Mouse (Mus musculus) ES-E14 (cell line): Measurements from ENCODE around the gene Gm4881.

Source experiments
- CHD2 ChIP-seq: IDR thresholded peaks from 2 replicates; pipeline ENCODE4 v1.6.1; 2014; ENCODE audit warnings: mild to moderate bottlenecking, low read depth, low read length, inconsistent platforms
- HCFC1 ChIP-seq: IDR thresholded peaks from 2 replicates; pipeline ENCODE4 v1.6.1; 2012; ENCODE audit warnings: low read length, inconsistent platforms, borderline replicate concordance; ENCODE audit not compliant: insufficient read depth
- MAFK ChIP-seq: IDR thresholded peaks from 2 replicates; pipeline ENCODE4 v1.6.1; 2014; ENCODE audit warnings: mild to moderate bottlenecking, low read depth, low read length, inconsistent platforms; ENCODE audit not compliant: insufficient read depth
- ZC3H11A ChIP-seq: IDR thresholded peaks from 2 replicates; pipeline ENCODE4 v1.6.1; 2012; ENCODE audit warnings: low read depth, mild to moderate bottlenecking, inconsistent platforms, low read length, borderline replicate concordance
- ZNF384 ChIP-seq: IDR thresholded peaks from 2 replicates; pipeline ENCODE4 v1.6.1; 2012; ENCODE audit warnings: low read depth, low read length, inconsistent platforms

DNA sequence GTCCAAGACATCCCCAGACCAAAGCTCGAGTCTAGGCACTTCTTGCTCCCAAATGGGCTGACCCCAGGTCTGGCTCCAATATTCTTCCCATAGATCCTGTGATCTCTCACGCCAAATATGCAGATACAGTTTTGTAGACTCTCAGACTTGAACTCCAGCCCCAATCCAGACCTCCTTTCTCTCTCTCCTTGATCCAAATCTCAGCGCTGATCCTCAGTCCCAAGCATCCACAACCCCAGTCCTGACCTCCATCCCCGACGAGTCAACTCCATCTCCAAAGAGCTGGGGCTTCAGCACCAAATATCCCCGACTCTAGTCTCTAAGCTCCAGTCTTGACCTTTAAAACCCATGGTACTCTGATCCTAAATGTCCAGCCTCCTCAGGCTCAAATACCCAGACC, 653 bp downstream of the Gm4881 start:
- TF ChIP-seq HCFC1 (no peak), MAFK (no peak), CHD2 (no peak), ZNF384 (no peak), ZC3H11A (no peak)
